Mouse (Mus musculus) lung, embryonic 16.5 days (tissue): ENCODE results near the gene Nacad. TPM values are rescaled to one million over a fixed set of nuclear protein-coding genes. Genes with fewer than 3 reads are reported as not detected.

ENCODE experiments used
- ATAC-seq: fragments of 200-750 bp; cut with Nextera tagmentation; 2 replicates; pipeline ENCODE4 v1.8.0; 2017; ENCODE audit warnings: low read depth, mild to moderate bottlenecking, moderate library complexity
- H3K27ac ChIP-seq: fragments of 300-500 bp; sonication (generic); 2 replicates; pipeline ENCODE4 v1.5.1; 2014; ENCODE audit warnings: mild to moderate bottlenecking, control low read depth, low read length
- H3K27me3 ChIP-seq: fragments of 300-500 bp; sonication (generic); 2 replicates; pipeline ENCODE4 v1.6.1; 2014; ENCODE audit warnings: low read depth, low read length, mixed read lengths; ENCODE audit not compliant: control insufficient read depth, insufficient read depth
- H3K36me3 ChIP-seq: fragments of 300-500 bp; sonication (generic); 2 replicates; pipeline ENCODE4 v1.6.1; 2014; ENCODE audit warnings: low read length; ENCODE audit not compliant: control insufficient read depth, insufficient read depth
- H3K4me1 ChIP-seq: fragments of 300-500 bp; sonication (generic); replicated peaks from 2 replicates; pipeline ENCODE4 v1.6.1; 2014; ENCODE audit warnings: low read length, mixed read lengths; ENCODE audit not compliant: control insufficient read depth, insufficient read depth
- H3K4me2 ChIP-seq: fragments of 300-500 bp; sonication (generic); 2 replicates; pipeline ENCODE4 v1.6.1; 2014; ENCODE audit warnings: low read depth, low read length, control low read depth
- H3K4me3 ChIP-seq: fragments of 300-500 bp; sonication (generic); 2 replicates; pipeline ENCODE4 v1.5.1; 2014; ENCODE audit warnings: mild to moderate bottlenecking, low read length, control low read depth
- H3K9ac ChIP-seq: fragments of 300-500 bp; sonication (generic); 2 replicates; pipeline ENCODE4 v1.6.1; 2014; ENCODE audit warnings: low read length, control low read depth
- H3K9me3 ChIP-seq: fragments of 300-500 bp; sonication (generic); 2 replicates; pipeline ENCODE4 v1.6.1; 2016; ENCODE audit warnings: low read length; ENCODE audit not compliant: control insufficient read depth
- WGBS: fragments of 180-500 bp; shearing (Covaris S2); extraction: QIAGEN DNeasy Blood & Tissue Kit; methylation state at CpG from one replicate; pipeline ENCODE4 v1.1.7; 2014; 5-methylcytosine and 5-hydroxymethylcytosine counted together
- polyA plus RNA-seq: library from polyadenylated mRNA; unstranded; fragments of >200 nt; fragmentation: Nextera tagmentation; extraction: Ambion mirVana; gene quantifications from 2 replicates; pipeline ENCODE4 v1.2.1, GENCODE M21; 2015

Nacad gene
- polyA plus RNA-seq, 1 experiment from 2014 or later = 1.6 TPM

- 78% methylated on average over 3 of the region's 3 CpGs for WGBS
- Histone ChIP-seq H3K4me1 (peaks cover 13% of the 10 kb centered on the region), H3K4me3 (no peak overlapping the region), H3K9ac (no peak overlapping the region), H3K27ac (no peak overlapping the region), H3K36me3 (peaks cover 3% of the 10 kb centered on the region), H3K4me2 (no peak overlapping the region), H3K9me3 (no peaks in the 10 kb centered on the region), H3K27me3 (no peaks in the 10 kb centered on the region)
- ATAC-seq = no peak
Observed at GRCm38 (mm10) chr11:6558234-6558633, 47.6 kb downstream of the Nacad start.

- 81% methylated on average over 3 of the region's 3 CpGs for WGBS
Observed at GRCm38 (mm10) chr11:6550201-6550600, 55.7 kb downstream of the Nacad start.

GRCm38 (mm10) chr11:6549770-6550169, 56.1 kb downstream of the Nacad start:
- Histone ChIP-seq H3K9ac (no peak overlapping the region), H3K9me3 (no peaks in the 10 kb centered on the region), H3K4me2 (no peak overlapping the region), H3K36me3 (0 out of 2 replicates have a peak, but pooled peaks cover 2% of the 10 kb centered on the region), H3K4me3 (no peak overlapping the region), H3K27me3 (no peaks in the 10 kb centered on the region), H3K27ac (no peak overlapping the region), H3K4me1 (peaks cover 15% of the 10 kb centered on the region)
- 91% methylated on average over 2 of the region's 2 CpGs for WGBS
- no peak for ATAC-seq

More at GRCm38 (mm10) chr11:6550201-6550600, 55.7 kb downstream of the Nacad start:
- Histone ChIP-seq H3K4me2 (no peak overlapping the region), H3K9ac (no peak overlapping the region), H3K27me3 (no peaks in the 10 kb centered on the region), H3K4me3 (no peak overlapping the region), H3K36me3 (0 out of 2 replicates have a peak, but pooled peaks cover 2% of the 10 kb centered on the region), H3K9me3 (no peaks in the 10 kb centered on the region), H3K27ac (no peak overlapping the region), H3K4me1 (peaks cover 19% of the 10 kb centered on the region)
- no peak for ATAC-seq

Other genes with a start within 250 kb of the Nacad start
- gene Zmiz2, start 217.0 kb downstream of the Nacad start, polyA plus RNA-seq = 9.3 and 10.9 TPM in 2 replicates
- 5,388 and 5,620 TPM in 2 replicates for gene Ppia, start 190.6 kb downstream of the Nacad start, polyA plus RNA-seq
- 581 and 621 TPM in 2 replicates for gene H2afv, start 161.6 kb downstream of the Nacad start, polyA plus RNA-seq
- 31.2 and 32.6 TPM in 2 replicates for gene Purb, start 130.1 kb downstream of the Nacad start, polyA plus RNA-seq
- 3.8 and 5.0 TPM in 2 replicates for gene Myo1g, start 85.1 kb downstream of the Nacad start, polyA plus RNA-seq
- 79.1 and 79.3 TPM in 2 replicates for gene Ccm2, start 59.2 kb downstream of the Nacad start, polyA plus RNA-seq
- 31.5 and 34.8 TPM in 2 replicates for gene Tbrg4, start 20.0 kb upstream of the Nacad start, polyA plus RNA-seq
- gene Wap, start 32.6 kb upstream of the Nacad start, polyA plus RNA-seq = not detected in 2 replicates
- gene Ramp3, start 52.5 kb upstream of the Nacad start, polyA plus RNA-seq = 0.93 and 1.8 TPM in 2 replicates
- gene Gm11983, start 231.6 kb upstream of the Nacad start, polyA plus RNA-seq = not detected in 2 replicates